Mouse (Mus musculus) limb, embryonic 11.5 days (tissue): ENCODE measurements around the gene Bri3bp. TPM values are rescaled to one million over a fixed set of nuclear protein-coding genes. Genes with fewer than 3 reads are reported as not detected.

ENCODE experiments used
- ATAC-seq: fragments of 200-750 bp; cut with Nextera tagmentation; 2 replicates; pipeline ENCODE4 v1.8.0; 2017; ENCODE audit warnings: low read depth; ENCODE audit not compliant: insufficient number of reproducible peaks, low FRiP score, low TSS enrichment
- DNase-seq: peaks from one replicate; pipeline ENCODE4 v3.0.0-alpha.2; 2015; ENCODE audit warnings: low spot score
- H3K27ac ChIP-seq: fragments of 300-500 bp; sonication (generic); replicated peaks from 2 replicates; pipeline ENCODE4 v1.5.1; 2014; ENCODE audit warnings: low read depth, mild to moderate bottlenecking, low read length
- H3K27me3 ChIP-seq: fragments of 300-500 bp; sonication (generic); 2 replicates; pipeline ENCODE4 v1.6.1; 2014; ENCODE audit warnings: mild to moderate bottlenecking, low read length, mixed read lengths; ENCODE audit not compliant: control insufficient read depth, insufficient read depth
- H3K36me3 ChIP-seq: fragments of 300-500 bp; sonication (generic); 2 replicates; pipeline ENCODE4 v1.6.1; 2014; ENCODE audit warnings: mild to moderate bottlenecking, low read length, moderate library complexity, mixed read lengths; ENCODE audit not compliant: control insufficient read depth, insufficient read depth
- H3K4me1 ChIP-seq: fragments of 300-500 bp; sonication (generic); 2 replicates; pipeline ENCODE4 v1.6.1; 2014; ENCODE audit warnings: low read length, mixed read lengths; ENCODE audit not compliant: control insufficient read depth, insufficient read depth
- H3K4me2 ChIP-seq: fragments of 300-500 bp; sonication (generic); 2 replicates; pipeline ENCODE4 v1.6.1; 2014; ENCODE audit warnings: low read depth, mild to moderate bottlenecking, moderate library complexity; ENCODE audit not compliant: severe bottlenecking
- H3K4me3 ChIP-seq: fragments of 300-500 bp; sonication (generic); 2 replicates; pipeline ENCODE4 v1.5.1; 2014; ENCODE audit warnings: low read depth, low read length
- H3K9ac ChIP-seq: fragments of 300-500 bp; sonication (generic); 2 replicates; pipeline ENCODE4 v1.6.1; 2014; ENCODE audit warnings: mild to moderate bottlenecking, low read length
- H3K9me3 ChIP-seq: fragments of 300-500 bp; sonication (generic); 2 replicates; pipeline ENCODE4 v1.6.1; 2016; ENCODE audit warnings: low read length; ENCODE audit not compliant: control insufficient read depth
- WGBS: fragments of 180-500 bp; shearing (Covaris S2); extraction: QIAGEN DNeasy Blood & Tissue Kit; methylation state at CpG from one replicate; pipeline ENCODE4 v1.1.7; 2014; 5-methylcytosine and 5-hydroxymethylcytosine counted together
- polyA plus RNA-seq: library from polyadenylated mRNA; unstranded; fragments of >200 nt; fragmentation: Nextera tagmentation; extraction: Ambion mirVana; gene quantifications from 2 replicates; pipeline ENCODE4 v1.2.1, GENCODE M21; 2014

Gene Bri3bp
- polyA plus RNA-seq, 1 experiment from 2014 or later, result 39.3 TPM

- 91% methylated on average over 9 of the region's 9 CpGs for WGBS
- Histone ChIP-seq H3K27ac (no peak overlapping the region), H3K4me2 (no peak overlapping the region), H3K4me1 (no peaks in the 10 kb centered on the region), H3K36me3 (peaks cover 7% of the 10 kb centered on the region), H3K27me3 (no peaks in the 10 kb centered on the region), H3K4me3 (no peak overlapping the region), H3K9me3 (no peaks in the 10 kb centered on the region), H3K9ac (no peak overlapping the region)
- DNase-seq (no peak), ATAC-seq (no peak)
Measured at GRCm38 (mm10) chr5:125452573-125452972, 11.2 kb downstream of the Bri3bp start.

- H3K4me3 ChIP-seq, result no peak overlapping the region
- no peak overlapping the region for H3K4me2 ChIP-seq
- no peak for ATAC-seq
- no peaks in the 10 kb centered on the region for H3K9me3 ChIP-seq
- WGBS, result 94% methylated on average over 6 of the region's 6 CpGs
- H3K4me1 ChIP-seq, result no peaks in the 10 kb centered on the region
- H3K27me3 ChIP-seq, result no peaks in the 10 kb centered on the region
- peaks cover 7% of the 10 kb centered on the region for H3K36me3 ChIP-seq
- H3K27ac ChIP-seq, result no peak overlapping the region
- H3K9ac ChIP-seq, result no peak overlapping the region
- DNase-seq, result no peak
Measured at GRCm38 (mm10) chr5:125456100-125456499, 14.7 kb downstream of the Bri3bp start.

- Histone ChIP-seq H3K9ac (no peak overlapping the region), H3K27ac (no peak overlapping the region), H3K4me1 (no peaks in the 10 kb centered on the region), H3K4me2 (no peak overlapping the region), H3K36me3 (peaks cover 7% of the 10 kb centered on the region), H3K9me3 (no peaks in the 10 kb centered on the region), H3K4me3 (no peak overlapping the region), H3K27me3 (no peaks in the 10 kb centered on the region)
- ATAC-seq (no peak), DNase-seq (no peak)
- 92% methylated on average over 6 of the region's 6 CpGs for WGBS
Measured at GRCm38 (mm10) chr5:125457538-125457937, 16.2 kb downstream of the Bri3bp start.

- Histone ChIP-seq H3K4me1 (no peaks in the 10 kb centered on the region), H3K9ac (no peak overlapping the region), H3K27ac (no peak overlapping the region), H3K9me3 (no peaks in the 10 kb centered on the region), H3K36me3 (peaks cover 2% of the 10 kb centered on the region; the same call in 1 of the 2 replicates), H3K4me3 (no peak overlapping the region), H3K4me2 (no peak overlapping the region), H3K27me3 (no peaks in the 10 kb centered on the region)
- ATAC-seq (no peak), DNase-seq (no peak)
- 81% methylated on average over 3 of the region's 3 CpGs for WGBS
Measured at GRCm38 (mm10) chr5:125460574-125460973, 19.2 kb downstream of the Bri3bp start.

GRCm38 (mm10) chr5:125461868-125462445, 20.6 kb downstream of the Bri3bp start:
- Histone ChIP-seq H3K36me3 (no peaks in the 10 kb centered on the region), H3K27ac (no peak overlapping the region), H3K27me3 (no peaks in the 10 kb centered on the region), H3K9me3 (no peaks in the 10 kb centered on the region), H3K4me3 (no peak overlapping the region), H3K9ac (no peak overlapping the region), H3K4me1 (no peaks in the 10 kb centered on the region), H3K4me2 (no peak overlapping the region)
- ATAC-seq (no peak), DNase-seq (no peak)
- WGBS, result 61% methylated on average over 10 of the region's 10 CpGs

GRCm38 (mm10) chr5:125465192-125465591, 23.8 kb downstream of the Bri3bp start:
- no peaks in the 10 kb centered on the region for H3K9me3 ChIP-seq
- H3K4me1 ChIP-seq, result no peaks in the 10 kb centered on the region
- DNase-seq (no peak), ATAC-seq (peak; percentile 15; the same call in 1 of the 2 replicates)
- H3K4me2 ChIP-seq, result peak overlapping the region; percentile 49; the same call in 1 of the 2 replicates
- no peak overlapping the region for H3K27ac ChIP-seq
- no peaks in the 10 kb centered on the region for H3K36me3 ChIP-seq
- H3K27me3 ChIP-seq, result no peaks in the 10 kb centered on the region
- no peak overlapping the region for H3K4me3 ChIP-seq
- no peak overlapping the region for H3K9ac ChIP-seq
- 42% methylated on average over 7 of the region's 7 CpGs for WGBS

- peak; percentile 99 for ATAC-seq
Measured at GRCm38 (mm10) chr5:125465701-125466106, 24.3 kb downstream of the Bri3bp start.

GRCm38 (mm10) chr5:125466483-125466882, 25.1 kb downstream of the Bri3bp start:
- no peak overlapping the region for H3K9ac ChIP-seq
- H3K27me3 ChIP-seq, result no peaks in the 10 kb centered on the region
- no peak overlapping the region for H3K4me3 ChIP-seq
- H3K4me2 ChIP-seq, result no peak overlapping the region
- no peak for ATAC-seq
- no peaks in the 10 kb centered on the region for H3K9me3 ChIP-seq
- 94% methylated on average over 5 of the region's 5 CpGs for WGBS
- DNase-seq, result no peak
- H3K4me1 ChIP-seq, result no peaks in the 10 kb centered on the region
- H3K27ac ChIP-seq, result no peak overlapping the region
- no peaks in the 10 kb centered on the region for H3K36me3 ChIP-seq

More at GRCm38 (mm10) chr5:125465701-125466106, 24.3 kb downstream of the Bri3bp start:
- Histone ChIP-seq H3K27ac (no peak overlapping the region), H3K4me3 (peak overlapping the region; percentile 24), H3K4me2 (peak overlapping the region; percentile 49), H3K9ac (peak overlapping the region; percentile 27; the same call in 1 of the 2 replicates), H3K4me1 (no peaks in the 10 kb centered on the region), H3K9me3 (no peaks in the 10 kb centered on the region), H3K36me3 (no peaks in the 10 kb centered on the region), H3K27me3 (no peaks in the 10 kb centered on the region)
- DNase-seq, result peak; percentile 97
- WGBS, result under 1% methylated on average over 25 of the region's 25 CpGs

- Histone ChIP-seq H3K36me3 (no peaks in the 10 kb centered on the region), H3K9ac (no peak overlapping the region), H3K4me1 (no peaks in the 10 kb centered on the region), H3K4me2 (no peak overlapping the region), H3K27me3 (no peaks in the 10 kb centered on the region), H3K9me3 (no peaks in the 10 kb centered on the region), H3K4me3 (no peak overlapping the region), H3K27ac (no peak overlapping the region)
- 86% methylated on average over 14 of the region's 14 CpGs for WGBS
- ATAC-seq (no peak), DNase-seq (no peak)
Measured at GRCm38 (mm10) chr5:125467261-125467660, 25.9 kb downstream of the Bri3bp start.
